Mouse (Mus musculus): ENCODE results near the gene Ncf4.

Gene Ncf4

DNA sequence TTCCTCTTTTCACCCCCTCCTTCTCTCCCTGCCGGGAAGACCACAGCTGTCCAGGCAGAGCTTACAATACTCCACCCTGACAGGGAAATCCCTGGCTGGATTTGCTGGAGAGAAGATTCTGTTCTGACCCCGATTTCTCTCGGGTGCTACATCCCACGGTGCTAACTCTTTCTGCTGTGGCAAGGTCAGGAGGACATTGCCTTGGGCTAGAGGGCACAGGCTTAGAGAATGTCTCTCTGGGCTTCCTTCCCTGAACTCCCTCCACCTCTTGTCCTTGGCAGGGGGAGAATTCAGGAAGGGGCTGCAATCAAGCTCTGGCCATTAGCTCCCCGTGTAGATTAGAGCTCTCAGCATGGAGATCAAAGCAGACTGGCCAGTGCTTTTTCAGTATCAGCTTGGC is 65.3 kb downstream of the Ncf4 start:
- in situ Hi-C loops (cut with MboI, MseI): no loop called here

DNA sequence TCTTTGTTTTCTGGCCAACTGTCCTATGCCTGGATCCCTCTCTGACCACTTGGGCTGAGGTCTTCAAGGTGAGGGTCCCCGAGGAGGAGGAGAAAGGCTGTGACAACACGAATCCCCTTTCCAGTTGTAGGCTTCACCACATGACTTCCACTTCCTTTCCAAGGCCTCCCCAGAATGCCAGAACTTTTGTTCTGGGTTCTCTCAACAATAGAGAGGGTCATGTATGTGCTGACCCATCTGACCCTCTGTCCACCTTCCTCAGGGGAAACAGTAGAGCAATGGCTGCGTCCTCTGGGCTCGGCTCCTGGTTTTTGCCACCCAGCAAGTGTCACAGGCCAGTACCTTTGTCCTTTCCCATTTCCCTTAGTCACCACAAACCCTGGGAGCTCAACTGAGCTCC is 66.4 kb downstream of the Ncf4 start:
- in situ Hi-C loops (cut with MboI, MseI): no loop called here

Data from T-helper 1 cell (primary cell).